Mouse (Mus musculus) ovary, postnatal 36 days (tissue): ENCODE measurements around the gene Slc4a1.

ENCODE experiments used
- DNase-seq: peaks from one replicate; pipeline ENCODE4 v3.0.0; 2022; ENCODE audit warnings: low spot score, mixed read lengths

Gene Slc4a1

GRCm38 (mm10) chr11:102374108-102374725 is 8.2 kb upstream of the Slc4a1 start:
- no peak for DNase-seq

GRCm38 (mm10) chr11:102373646-102374045 is 7.6 kb upstream of the Slc4a1 start:
- no peak for DNase-seq

GRCm38 (mm10) chr11:102372936-102373335 is 6.9 kb upstream of the Slc4a1 start:
- DNase-seq, result no peak

- no peak for DNase-seq
These were observed 6.1 kb upstream of the Slc4a1 start for GRCm38 (mm10) chr11:102371926-102372685.

- DNase-seq, result no peak
These were observed 4.3 kb upstream of the Slc4a1 start for GRCm38 (mm10) chr11:102370285-102370684.

GRCm38 (mm10) chr11:102369263-102369662 is 3.3 kb upstream of the Slc4a1 start:
- DNase-seq, result no peak

GRCm38 (mm10) chr11:102368347-102368746 is 2.3 kb upstream of the Slc4a1 start:
- no peak for DNase-seq

GRCm38 (mm10) chr11:102367504-102368280 is 1.7 kb upstream of the Slc4a1 start:
- DNase-seq, result no peak

GRCm38 (mm10) chr11:102365699-102366098 is 304 bp downstream of the Slc4a1 start:
- no peak for DNase-seq

- DNase-seq, result no peak
These were observed 1.2 kb downstream of the Slc4a1 start for GRCm38 (mm10) chr11:102364570-102365371.

GRCm38 (mm10) chr11:102363623-102364022 is 2.4 kb downstream of the Slc4a1 start:
- no peak for DNase-seq

- DNase-seq, result no peak
These were observed 4.1 kb downstream of the Slc4a1 start for GRCm38 (mm10) chr11:102361776-102362495.

GRCm38 (mm10) chr11:102358365-102358764 is 7.6 kb downstream of the Slc4a1 start:
- DNase-seq, result no peak

GRCm38 (mm10) chr11:102356636-102357350 is 9.2 kb downstream of the Slc4a1 start:
- no peak for DNase-seq

GRCm38 (mm10) chr11:102356190-102356589 is 9.8 kb downstream of the Slc4a1 start:
- DNase-seq, result no peak

GRCm38 (mm10) chr11:102355501-102355900 is 10.5 kb downstream of the Slc4a1 start:
- no peak for DNase-seq

GRCm38 (mm10) chr11:102353021-102353431 is 13.0 kb downstream of the Slc4a1 start:
- no peak for DNase-seq

- DNase-seq, result no peak
These were observed 13.6 kb downstream of the Slc4a1 start for GRCm38 (mm10) chr11:102352378-102352777.

- no peak for DNase-seq
These were observed 15.0 kb downstream of the Slc4a1 start for GRCm38 (mm10) chr11:102350981-102351523.

- DNase-seq, result no peak
These were observed 15.6 kb downstream of the Slc4a1 start for GRCm38 (mm10) chr11:102350416-102350815.
